Mouse (Mus musculus) megakaryocyte, embryonic 14.5 days (primary cell): ENCODE data around the gene Pgs1.

Experiments
- FLI1 ChIP-seq: IDR thresholded peaks from 2 replicates; pipeline ENCODE4 v1.6.1; 2012; ENCODE audit warnings: low read length, inconsistent platforms, mixed read lengths
- GATA1 ChIP-seq: IDR thresholded peaks from 3 replicates; pipeline ENCODE4 v1.6.1; 2012; ENCODE audit warnings: mixed read lengths, low read length, inconsistent platforms, borderline replicate concordance

GRCm38 (mm10) chr11:118023475-118023874 is 37.4 kb downstream of the Pgs1 start:
- TF ChIP-seq FLI1 (no peak), GATA1 (no peak)
